Mouse (Mus musculus) megakaryocyte, embryonic 14.5 days (primary cell): Measurements from ENCODE around the gene Eri3.

Source experiments
- FLI1 ChIP-seq: IDR thresholded peaks from 2 replicates; pipeline ENCODE4 v1.6.1; 2012; ENCODE audit warnings: low read length, inconsistent platforms, mixed read lengths
- GATA1 ChIP-seq: IDR thresholded peaks from 3 replicates; pipeline ENCODE4 v1.6.1; 2012; ENCODE audit warnings: mixed read lengths, low read length, inconsistent platforms, borderline replicate concordance

DNA sequence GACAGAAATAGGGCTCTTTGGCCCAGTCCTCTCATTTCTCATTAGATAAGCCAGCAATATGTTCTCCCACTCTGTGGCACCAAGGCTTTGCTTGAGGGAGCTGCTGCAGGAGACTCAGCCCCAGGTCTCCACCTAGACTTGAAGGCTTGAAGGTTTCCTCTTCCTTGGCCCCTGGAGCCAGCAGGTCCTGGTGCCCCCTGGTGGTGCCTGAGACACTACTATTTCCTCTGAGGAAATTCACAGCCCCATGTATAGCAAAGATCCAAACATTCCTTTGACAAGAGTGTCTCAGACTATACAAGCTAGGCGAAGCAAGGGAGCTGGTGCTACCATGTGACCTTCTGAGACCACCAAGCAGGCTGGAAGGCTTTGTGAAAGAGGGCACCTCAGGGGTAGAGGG is 22.2 kb upstream of the Eri3 start:
- no peak for TF ChIP-seq GATA1
- TF ChIP-seq FLI1, result no peak
